Mouse (Mus musculus) stomach, embryonic 14.5 days (tissue): ENCODE measurements around the gene Nfat5. TPM values are rescaled to one million over a fixed set of nuclear protein-coding genes. Genes with fewer than 3 reads are reported as not detected.

Source experiments
- ATAC-seq: fragments of 200-750 bp; cut with Nextera tagmentation; 2 replicates; pipeline ENCODE4 v1.8.0; 2017; ENCODE audit warnings: low read depth, moderate TSS enrichment; ENCODE audit not compliant: insufficient number of reproducible peaks, insufficient read depth, low FRiP score
- H3K27ac ChIP-seq: fragments of 300-500 bp; sonication (generic); 2 replicates; pipeline ENCODE4 v1.5.1; 2014; ENCODE audit warnings: mild to moderate bottlenecking, low read length, moderate library complexity, mixed read lengths
- H3K27me3 ChIP-seq: fragments of 300-500 bp; sonication (generic); 2 replicates; pipeline ENCODE4 v1.6.1; 2014; ENCODE audit warnings: low read length, control low read depth, mixed read lengths; ENCODE audit not compliant: control insufficient read depth, insufficient read depth
- H3K36me3 ChIP-seq: fragments of 300-500 bp; sonication (generic); 2 replicates; pipeline ENCODE4 v1.6.1; 2014; ENCODE audit warnings: mild to moderate bottlenecking, control low read depth, low read length, moderate library complexity, mixed read lengths; ENCODE audit not compliant: control insufficient read depth, insufficient read depth
- H3K4me1 ChIP-seq: fragments of 300-500 bp; sonication (generic); 2 replicates; pipeline ENCODE4 v1.6.1; 2014; ENCODE audit warnings: low read length, control low read depth, mixed read lengths; ENCODE audit not compliant: control insufficient read depth, insufficient read depth
- H3K4me2 ChIP-seq: fragments of 300-500 bp; sonication (generic); replicated peaks from 2 replicates; pipeline ENCODE4 v1.6.1; 2014; ENCODE audit warnings: low read depth, low read length, control low read depth
- H3K4me3 ChIP-seq: fragments of 300-500 bp; sonication (generic); 2 replicates; pipeline ENCODE4 v1.5.1; 2014; ENCODE audit warnings: low read depth, low read length, control low read depth
- H3K9ac ChIP-seq: fragments of 300-500 bp; sonication (generic); replicated peaks from 2 replicates; pipeline ENCODE4 v1.6.1; 2014; ENCODE audit warnings: low read depth, mild to moderate bottlenecking, control low read depth, low read length, moderate library complexity, mixed read lengths
- H3K9me3 ChIP-seq: fragments of 300-500 bp; sonication (generic); 2 replicates; pipeline ENCODE4 v1.6.1; 2016; ENCODE audit warnings: low read depth, low read length, control low read depth; ENCODE audit not compliant: control insufficient read depth
- WGBS: fragments of 180-500 bp; shearing (Covaris S2); extraction: QIAGEN DNeasy Blood & Tissue Kit; methylation state at CpG from one replicate; pipeline ENCODE4 v1.1.7; 2014; 5-methylcytosine and 5-hydroxymethylcytosine counted together
- polyA plus RNA-seq: library from polyadenylated mRNA; unstranded; fragments of >200 nt; fragmentation: Nextera tagmentation; extraction: Ambion mirVana; gene quantifications from 2 replicates; pipeline ENCODE4 v1.2.1, GENCODE M21; 2014

Gene Nfat5
- polyA plus RNA-seq, 1 experiment from 2014 or later = 20.7 TPM

- 0 out of 2 replicates have a peak, but pooled peaks cover 4% of the 10 kb centered on the region for H3K4me1 ChIP-seq
- no peaks in the 10 kb centered on the region for H3K36me3 ChIP-seq
- WGBS = 82% methylated on average over 10 of the region's 10 CpGs
- H3K4me2 ChIP-seq = no peak overlapping the region
- H3K4me3 ChIP-seq = no peak overlapping the region
- no peak overlapping the region for H3K27ac ChIP-seq
- no peak for ATAC-seq
- no peaks in the 10 kb centered on the region for H3K9me3 ChIP-seq
- no peaks in the 10 kb centered on the region for H3K27me3 ChIP-seq
- no peak overlapping the region for H3K9ac ChIP-seq
Measured at GRCm38 (mm10) chr8:107396106-107396670, 102.9 kb downstream of the Nfat5 start.

GRCm38 (mm10) chr8:107397665-107398064 lies 104.4 kb downstream of the Nfat5 start:
- Histone ChIP-seq H3K4me2 (no peak overlapping the region), H3K27ac (no peak overlapping the region), H3K27me3 (no peaks in the 10 kb centered on the region), H3K9me3 (no peaks in the 10 kb centered on the region), H3K9ac (no peak overlapping the region), H3K4me3 (no peak overlapping the region), H3K4me1 (0 out of 2 replicates have a peak, but pooled peaks cover 4% of the 10 kb centered on the region), H3K36me3 (no peaks in the 10 kb centered on the region)
- WGBS = 35% methylated on average over 12 of the region's 12 CpGs
- ATAC-seq = no peak

- no peak for ATAC-seq
- 40% methylated on average over 9 of the region's 9 CpGs for WGBS
- no peaks in the 10 kb centered on the region for H3K9me3 ChIP-seq
- H3K9ac ChIP-seq = no peak overlapping the region
- H3K36me3 ChIP-seq = no peaks in the 10 kb centered on the region
- no peaks in the 10 kb centered on the region for H3K27me3 ChIP-seq
- H3K4me3 ChIP-seq = no peak overlapping the region
- H3K4me2 ChIP-seq = no peak overlapping the region
- H3K27ac ChIP-seq = no peak overlapping the region
- H3K4me1 ChIP-seq = 0 out of 2 replicates have a peak, but pooled peaks cover 7% of the 10 kb centered on the region
Measured at GRCm38 (mm10) chr8:107399495-107399894, 106.2 kb downstream of the Nfat5 start.

- 76% methylated on average over 5 of the region's 5 CpGs for WGBS
- Histone ChIP-seq H3K4me3 (no peak overlapping the region), H3K36me3 (no peaks in the 10 kb centered on the region), H3K9ac (no peak overlapping the region), H3K27me3 (no peaks in the 10 kb centered on the region), H3K9me3 (no peaks in the 10 kb centered on the region), H3K4me2 (no peak overlapping the region), H3K4me1 (0 out of 2 replicates have a peak, but pooled peaks cover 7% of the 10 kb centered on the region), H3K27ac (no peak overlapping the region)
- no peak for ATAC-seq
Measured at GRCm38 (mm10) chr8:107401866-107402265, 108.6 kb downstream of the Nfat5 start.

GRCm38 (mm10) chr8:107403038-107403781 lies 109.9 kb downstream of the Nfat5 start, which contains the start of gene Nqo1:
Gene Nqo1, minus strand, starts transcription at chr8:107403206.
- 11% methylated on average over 22 of the region's 22 CpGs for WGBS
- H3K4me1 ChIP-seq = 0 out of 2 replicates have a peak, but pooled peaks cover 2% of the 10 kb centered on the region
- no peak within 1 kb of the TSS for H3K9ac ChIP-seq

GRCm38 (mm10) chr8:107404057-107404456 lies 110.8 kb downstream of the Nfat5 start:
- H3K9ac ChIP-seq = no peak overlapping the region
- H3K4me3 ChIP-seq = no peak overlapping the region
- 0 out of 2 replicates have a peak, but pooled peaks cover 2% of the 10 kb centered on the region for H3K4me1 ChIP-seq
- no peak overlapping the region for H3K4me2 ChIP-seq
- H3K27ac ChIP-seq = no peak overlapping the region
- no peaks in the 10 kb centered on the region for H3K27me3 ChIP-seq
- ATAC-seq = no peak
- 61% methylated on average over 4 of the region's 4 CpGs for WGBS
- no peaks in the 10 kb centered on the region for H3K36me3 ChIP-seq
- no peaks in the 10 kb centered on the region for H3K9me3 ChIP-seq

More at GRCm38 (mm10) chr8:107403038-107403781, 109.9 kb downstream of the Nfat5 start, which contains the start of gene Nqo1:
- H3K4me3 ChIP-seq = peak within 1 kb of the TSS; percentile 34
- ATAC-seq = peak; percentile 94
- no peaks in the 10 kb centered on the region for H3K9me3 ChIP-seq
- peak within 1 kb of the TSS; percentile 24; the same call in 1 of the 2 replicates for H3K27ac ChIP-seq
- H3K27me3 ChIP-seq = no peaks in the 10 kb centered on the region
- H3K4me2 ChIP-seq = peak within 1 kb of the TSS; percentile 45
- H3K36me3 ChIP-seq = no peaks in the 10 kb centered on the region

- ATAC-seq = no peak
- peaks cover 13% of the 10 kb centered on the region for H3K36me3 ChIP-seq
- H3K4me1 ChIP-seq = 0 out of 2 replicates have a peak, but pooled peaks cover 2% of the 10 kb centered on the region
- no peaks in the 10 kb centered on the region for H3K27me3 ChIP-seq
- H3K27ac ChIP-seq = 0 out of 2 replicates have a peak overlapping the region, but pooled peaks have one; percentile 27
- H3K4me3 ChIP-seq = no peak overlapping the region
- no peaks in the 10 kb centered on the region for H3K9me3 ChIP-seq
- no peak overlapping the region for H3K9ac ChIP-seq
- 47% methylated on average over 3 of the region's 3 CpGs for WGBS
- no peak overlapping the region for H3K4me2 ChIP-seq
Measured at GRCm38 (mm10) chr8:107405935-107406334, 112.7 kb downstream of the Nfat5 start.

GRCm38 (mm10) chr8:107411391-107411790 lies 118.1 kb downstream of the Nfat5 start:
- Histone ChIP-seq H3K9me3 (no peaks in the 10 kb centered on the region), H3K36me3 (peaks cover 64% of the 10 kb centered on the region), H3K4me3 (no peak overlapping the region), H3K4me2 (no peak overlapping the region), H3K27me3 (no peaks in the 10 kb centered on the region), H3K9ac (no peak overlapping the region), H3K4me1 (no peaks in the 10 kb centered on the region), H3K27ac (no peak overlapping the region)
- WGBS = 54% methylated on average over 4 of the region's 4 CpGs
- no peak for ATAC-seq
